Mouse (Mus musculus) cortical plate, adult 2 months (tissue): Measurements from ENCODE around the gene Trpc4ap.

Source experiments
- CTCF ChIP-seq: fragments of 200-500 bp; IDR thresholded peaks from 2 replicates; pipeline ENCODE4 v1.5.1; 2011; ENCODE audit warnings: mild to moderate bottlenecking, control low read depth, low read length; ENCODE audit not compliant: insufficient read depth; ENCODE audit errors: extremely low read depth
- POLR2A ChIP-seq: fragments of 200-500 bp; IDR thresholded peaks from 2 replicates; pipeline ENCODE4 v1.6.1; 2011; ENCODE audit warnings: mild to moderate bottlenecking, low read length, control low read depth; ENCODE audit not compliant: insufficient read depth; ENCODE audit errors: extremely low read depth

GRCm38 (mm10) chr2:155728742-155729141, 36.6 kb upstream of the Trpc4ap start:
- no peak for TF ChIP-seq CTCF
- no peak for TF ChIP-seq POLR2A
